Mouse (Mus musculus) neural tube, embryonic 11.5 days (tissue): ENCODE results near the gene Espl1. TPM values are rescaled to one million over a fixed set of nuclear protein-coding genes. Genes with fewer than 3 reads are reported as not detected.
A peak's percentile ranks its signal among the peaks of the same experiment; 100 is the strongest.

ENCODE experiments used
- ATAC-seq: fragments of 200-750 bp; cut with Nextera tagmentation; 2 replicates; pipeline ENCODE4 v1.8.0; 2017; ENCODE audit warnings: moderate number of reproducible peaks, mild to moderate bottlenecking, moderate TSS enrichment, moderate library complexity; ENCODE audit not compliant: insufficient read depth, low FRiP score, low TSS enrichment
- DNase-seq: peaks from one replicate; pipeline ENCODE4 v3.0.0-alpha.2; 2015; ENCODE audit warnings: low spot score
- H3K27ac ChIP-seq: fragments of 300-500 bp; sonication (generic); 2 replicates; pipeline ENCODE4 v1.5.1; 2014; ENCODE audit warnings: low read depth, mild to moderate bottlenecking, low read length
- H3K27me3 ChIP-seq: fragments of 300-500 bp; sonication (generic); 2 replicates; pipeline ENCODE4 v1.6.1; 2014; ENCODE audit warnings: mild to moderate bottlenecking, low read length, mixed read lengths; ENCODE audit not compliant: control insufficient read depth, insufficient read depth
- H3K36me3 ChIP-seq: fragments of 300-500 bp; sonication (generic); 2 replicates; pipeline ENCODE4 v1.6.1; 2014; ENCODE audit warnings: mild to moderate bottlenecking, low read length, moderate library complexity, mixed read lengths; ENCODE audit not compliant: control insufficient read depth, insufficient read depth
- H3K4me1 ChIP-seq: fragments of 300-500 bp; sonication (generic); 2 replicates; pipeline ENCODE4 v1.6.1; 2014; ENCODE audit warnings: low read length, mixed read lengths; ENCODE audit not compliant: control insufficient read depth, insufficient read depth
- H3K4me2 ChIP-seq: fragments of 300-500 bp; sonication (generic); 2 replicates; pipeline ENCODE4 v1.6.1; 2014; ENCODE audit warnings: low read depth, mild to moderate bottlenecking, moderate library complexity
- H3K4me3 ChIP-seq: fragments of 300-500 bp; sonication (generic); 2 replicates; pipeline ENCODE4 v1.5.1; 2014; ENCODE audit warnings: low read depth, low read length
- H3K9ac ChIP-seq: fragments of 300-500 bp; sonication (generic); 2 replicates; pipeline ENCODE4 v1.6.1; 2014; ENCODE audit warnings: mild to moderate bottlenecking, low read length
- H3K9me3 ChIP-seq: fragments of 300-500 bp; sonication (generic); 2 replicates; pipeline ENCODE4 v1.6.1; 2016; ENCODE audit warnings: low read length; ENCODE audit not compliant: control insufficient read depth
- WGBS: fragments of 180-500 bp; shearing (Covaris S2); extraction: QIAGEN DNeasy Blood & Tissue Kit; methylation state at CpG from one replicate; pipeline ENCODE4 v1.1.7; 2014; 5-methylcytosine and 5-hydroxymethylcytosine counted together
- polyA plus RNA-seq: library from polyadenylated mRNA; unstranded; fragments of >200 nt; fragmentation: Nextera tagmentation; extraction: Ambion mirVana; gene quantifications from 2 replicates; pipeline ENCODE4 v1.2.1, GENCODE M21; 2014

Espl1 gene
- polyA plus RNA-seq, 1 experiment from 2014 or later: 36.2 TPM

DNA sequence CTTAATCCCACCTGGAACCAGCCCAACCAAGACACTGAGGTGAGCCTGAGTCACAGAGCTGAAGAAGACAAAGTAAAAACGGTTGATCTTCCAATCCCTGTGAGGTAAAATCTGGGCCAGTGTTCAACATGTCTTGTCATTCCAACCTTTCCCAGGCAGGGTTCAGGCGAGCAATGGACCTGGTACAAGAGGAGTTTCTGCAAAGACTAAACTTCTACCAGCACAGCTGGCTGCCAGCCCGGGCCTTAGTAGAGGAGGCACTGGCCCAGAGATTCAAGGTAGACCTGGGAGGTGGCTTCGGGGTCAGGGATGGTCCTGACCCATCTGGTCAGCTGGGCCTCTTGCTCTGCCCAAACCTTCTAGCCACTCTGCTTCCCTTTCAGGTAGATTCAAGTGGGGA lies 40.9 kb downstream of the Espl1 start:
- no peak overlapping the region for H3K27ac ChIP-seq
- peaks cover 5% of the 10 kb centered on the region for H3K4me1 ChIP-seq
- DNase-seq (no peak), ATAC-seq (no peak)
- H3K9me3 ChIP-seq: no peaks in the 10 kb centered on the region
- 88% methylated on average over 4 of the region's 4 CpGs for WGBS
- H3K36me3 ChIP-seq: peaks cover 22% of the 10 kb centered on the region
- H3K9ac ChIP-seq: no peak overlapping the region
- no peak overlapping the region for H3K4me3 ChIP-seq
- H3K4me2 ChIP-seq: no peak overlapping the region
- H3K27me3 ChIP-seq: no peaks in the 10 kb centered on the region

DNA sequence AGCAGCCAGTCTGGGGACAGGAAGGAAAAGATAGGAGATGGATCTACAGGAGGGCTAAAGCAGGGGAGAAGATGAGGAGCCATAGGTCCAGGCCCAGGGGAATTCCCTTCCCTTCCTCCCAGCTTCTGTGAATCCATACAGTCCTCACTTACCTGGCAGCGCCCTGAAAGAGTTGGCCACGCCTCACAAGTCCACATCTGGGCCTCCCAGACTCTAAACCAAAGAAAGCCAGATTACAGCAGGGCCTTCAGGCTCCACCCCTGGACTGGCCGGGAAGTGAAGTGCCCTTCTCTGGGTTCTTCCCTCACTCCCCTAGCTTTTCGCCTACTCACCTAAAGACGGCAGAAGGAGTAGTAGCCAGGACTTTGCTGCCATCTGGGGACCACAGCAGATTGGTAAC lies 43.5 kb downstream of the Espl1 start:
- 71% methylated on average over 5 of the region's 5 CpGs for WGBS
- Histone ChIP-seq H3K4me1 (no peaks in the 10 kb centered on the region), H3K27me3 (no peaks in the 10 kb centered on the region), H3K27ac (no peak overlapping the region), H3K4me2 (no peak overlapping the region), H3K4me3 (no peak overlapping the region), H3K9ac (no peak overlapping the region), H3K36me3 (peaks cover 18% of the 10 kb centered on the region), H3K9me3 (no peaks in the 10 kb centered on the region)
- DNase-seq (no peak), ATAC-seq (no peak)

DNA sequence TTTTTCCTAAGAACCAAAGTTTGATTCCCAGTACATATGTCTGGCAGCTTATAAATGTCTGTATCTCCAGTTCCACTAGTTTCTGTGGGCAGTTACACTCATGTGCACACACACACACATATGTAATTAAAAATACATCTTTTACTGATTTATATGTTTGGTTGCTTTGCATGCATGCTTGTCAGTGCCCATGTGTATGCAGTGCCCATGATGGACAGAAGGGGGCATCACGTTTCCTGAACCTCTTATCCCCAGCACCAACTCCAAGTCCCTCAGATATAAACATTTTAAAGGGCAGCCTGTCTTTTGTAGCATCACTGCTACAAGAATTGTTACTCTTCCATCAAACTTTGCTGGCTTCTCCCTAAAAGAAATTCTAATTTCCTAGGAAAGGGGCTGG lies 45.5 kb downstream of the Espl1 start:
- H3K4me2 ChIP-seq: no peak overlapping the region
- H3K4me1 ChIP-seq: no peaks in the 10 kb centered on the region
- no peak for ATAC-seq
- no peaks in the 10 kb centered on the region for H3K9me3 ChIP-seq
- H3K36me3 ChIP-seq: peaks cover 16% of the 10 kb centered on the region
- 2% methylated on average over 1 of the region's 1 CpGs for WGBS
- H3K27ac ChIP-seq: no peak overlapping the region
- H3K9ac ChIP-seq: no peak overlapping the region
- no peaks in the 10 kb centered on the region for H3K27me3 ChIP-seq
- H3K4me3 ChIP-seq: no peak overlapping the region
- DNase-seq: peak; percentile 58

DNA sequence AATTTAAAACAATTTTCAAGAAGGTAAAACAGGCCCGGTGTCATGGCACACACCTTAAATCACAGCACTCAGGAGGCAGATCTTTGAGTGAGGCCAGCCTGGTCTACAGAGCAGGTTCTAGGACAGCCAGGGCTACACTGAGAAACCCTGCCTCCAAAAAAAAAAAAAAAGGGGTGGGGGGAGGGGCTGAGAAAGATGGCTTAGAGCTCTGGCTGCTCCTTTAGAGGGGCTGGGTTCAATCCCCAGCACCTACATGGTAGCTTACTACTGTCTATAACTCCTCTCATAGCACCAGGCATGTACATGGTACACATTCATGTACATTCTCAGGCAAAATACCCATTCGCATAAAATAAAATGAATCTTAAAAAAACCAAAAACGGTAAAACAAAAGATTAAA lies 48.4 kb downstream of the Espl1 start:
- H3K4me2 ChIP-seq: no peak overlapping the region
- ATAC-seq (no peak), DNase-seq (no peak)
- no peak overlapping the region for H3K27ac ChIP-seq
- H3K9ac ChIP-seq: no peak overlapping the region
- H3K27me3 ChIP-seq: no peaks in the 10 kb centered on the region
- WGBS: 94% methylated on average over 3 of the region's 3 CpGs
- peaks cover 4% of the 10 kb centered on the region; the same call in 1 of the 2 replicates for H3K36me3 ChIP-seq
- H3K4me1 ChIP-seq: no peaks in the 10 kb centered on the region
- no peak overlapping the region for H3K4me3 ChIP-seq
- H3K9me3 ChIP-seq: no peaks in the 10 kb centered on the region

DNA sequence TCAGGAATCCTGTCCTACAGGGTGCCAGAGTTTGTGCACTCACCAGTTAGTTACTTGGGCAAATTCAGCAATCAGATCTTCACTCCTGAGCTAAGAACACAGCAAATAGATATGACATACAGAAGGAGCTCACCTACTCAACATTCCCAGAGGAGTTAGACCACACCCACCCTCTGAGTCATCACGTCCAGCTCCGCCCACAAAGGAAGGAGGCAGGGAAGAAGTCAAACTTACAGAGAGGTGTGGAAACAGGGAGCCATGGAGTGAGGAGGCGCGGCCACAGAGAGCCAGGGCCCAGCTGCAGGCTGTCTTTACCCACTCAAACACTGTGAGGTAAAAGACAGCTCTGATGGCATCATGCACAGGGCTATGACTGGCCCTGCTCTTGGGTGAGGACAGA lies 50.4 kb downstream of the Espl1 start:
- 65% methylated on average over 4 of the region's 4 CpGs for WGBS
- ATAC-seq: no peak
- no peak overlapping the region for H3K4me2 ChIP-seq

DNA sequence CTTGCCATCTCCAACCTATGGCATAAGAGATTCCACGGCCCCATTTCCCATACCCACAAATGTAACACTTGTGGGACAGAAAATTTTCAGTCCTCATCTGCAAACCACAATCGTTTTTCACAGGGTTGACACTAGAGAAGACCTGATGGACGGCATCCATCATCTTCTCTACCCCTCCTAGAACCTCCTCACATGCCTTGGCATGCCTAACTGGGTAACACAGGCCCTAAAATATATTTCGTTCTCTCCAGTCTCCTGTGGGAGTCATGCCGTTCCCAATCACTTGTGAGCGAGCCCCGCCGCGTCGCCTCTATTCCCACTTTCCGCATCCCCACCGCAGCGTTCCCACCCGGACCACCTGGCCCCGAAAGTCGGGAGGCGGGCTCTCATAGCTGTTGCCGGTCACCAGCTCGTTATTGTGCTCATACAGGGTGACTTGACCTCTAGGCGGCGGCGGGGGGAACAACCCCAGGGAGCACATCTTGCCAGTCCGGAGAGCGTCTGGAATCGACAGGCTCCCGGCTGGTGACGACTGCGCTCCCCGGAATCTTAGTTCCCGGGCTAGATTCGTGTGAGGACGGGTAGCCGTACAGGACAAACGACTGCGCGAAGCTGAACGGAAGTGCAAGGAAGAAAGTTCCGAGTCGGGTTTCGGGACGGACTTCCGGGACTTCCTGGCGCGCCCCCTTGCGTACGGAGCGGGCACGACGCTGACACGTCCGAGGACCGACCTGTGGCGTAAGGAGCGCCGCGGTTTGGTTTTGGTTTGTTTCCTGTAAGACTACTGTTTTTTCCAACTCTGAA lies 54.3 kb downstream of the Espl1 start, which contains the start of gene Aaas:
Gene Aaas, minus strand, starts transcription at position 634 of the 804 bp plus-strand sequence.
- peak within 1 kb of the TSS; percentile 85 for H3K9ac ChIP-seq
- peaks cover 4% of the 10 kb centered on the region; the same call in 1 of the 2 replicates for H3K36me3 ChIP-seq
- H3K4me2 ChIP-seq: peak within 1 kb of the TSS; percentile 83
- DNase-seq (peak; percentile 98), ATAC-seq (peak; percentile 79)
- under 1% methylated on average over 56 of the region's 56 CpGs for WGBS
- no peaks in the 10 kb centered on the region for H3K27me3 ChIP-seq
- H3K9me3 ChIP-seq: no peaks in the 10 kb centered on the region
- H3K27ac ChIP-seq: peak within 1 kb of the TSS; percentile 44; the same call in 1 of the 2 replicates
- H3K4me3 ChIP-seq: peak within 1 kb of the TSS; percentile 80
- H3K4me1 ChIP-seq: peaks cover 8% of the 10 kb centered on the region

More for the DNA sequence above, 50.4 kb downstream of the Espl1 start:
- no peak overlapping the region for H3K4me3 ChIP-seq
- no peak overlapping the region; the same call in 1 of the 2 replicates for H3K9ac ChIP-seq
- DNase-seq: no peak
- H3K4me1 ChIP-seq: peaks cover 4% of the 10 kb centered on the region
- no peaks in the 10 kb centered on the region for H3K27me3 ChIP-seq
- H3K27ac ChIP-seq: no peak overlapping the region
- no peaks in the 10 kb centered on the region for H3K9me3 ChIP-seq
- H3K36me3 ChIP-seq: peaks cover 4% of the 10 kb centered on the region; the same call in 1 of the 2 replicates

DNA sequence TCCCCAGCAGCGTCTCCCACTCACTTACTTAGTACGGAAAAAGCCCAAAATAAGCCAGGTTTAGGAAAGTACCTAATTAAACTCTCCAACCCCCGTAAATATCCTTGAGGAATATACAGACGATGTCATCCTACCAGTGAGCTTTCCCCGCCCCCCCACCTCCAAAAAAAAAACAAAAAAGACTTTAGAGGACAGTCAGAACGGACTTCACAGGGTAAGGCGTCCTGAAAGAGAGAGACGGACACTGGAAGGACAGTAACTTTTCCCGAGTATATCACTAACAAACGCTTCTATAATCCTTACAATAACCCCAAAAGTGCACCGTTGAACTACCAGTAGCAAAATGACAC lies 54.9 kb downstream of the Espl1 start:
- H3K4me3 ChIP-seq: peak overlapping the region; percentile 80
- no peak overlapping the region for H3K27ac ChIP-seq
- WGBS: 11% methylated on average over 11 of the region's 11 CpGs
- H3K9ac ChIP-seq: peak overlapping the region; percentile 85; the same call in 1 of the 2 replicates
- ATAC-seq (no peak; the same call in 1 of the 2 replicates), DNase-seq (no peak)
- H3K4me2 ChIP-seq: peak overlapping the region; percentile 49
- H3K9me3 ChIP-seq: no peaks in the 10 kb centered on the region
- peaks cover 2% of the 10 kb centered on the region; the same call in 1 of the 2 replicates for H3K36me3 ChIP-seq
- H3K4me1 ChIP-seq: peaks cover 8% of the 10 kb centered on the region
- no peaks in the 10 kb centered on the region for H3K27me3 ChIP-seq

DNA sequence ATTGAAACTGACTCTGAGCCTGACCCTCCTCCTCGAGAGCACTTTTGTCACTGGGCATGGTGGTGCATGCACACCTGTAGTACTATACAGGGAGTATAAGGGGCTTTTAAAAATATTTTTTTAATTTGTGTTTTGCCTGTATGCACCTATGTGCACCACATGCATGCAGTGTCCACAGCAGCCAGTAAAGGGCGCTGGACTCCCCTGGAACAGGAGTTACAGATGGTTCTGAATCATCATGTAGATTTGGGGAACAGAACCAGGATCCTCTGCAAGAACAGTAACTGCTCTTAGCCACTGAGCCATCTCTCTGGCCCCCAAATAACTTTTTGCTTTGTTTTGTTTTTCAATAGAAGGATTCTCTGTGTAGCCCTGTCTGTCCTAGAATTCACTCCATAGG lies 56.1 kb downstream of the Espl1 start:
- no peak overlapping the region for H3K4me2 ChIP-seq
- H3K36me3 ChIP-seq: no peaks in the 10 kb centered on the region
- 65% methylated on average over 2 of the region's 2 CpGs for WGBS
- ATAC-seq: no peak
- no peak for DNase-seq
- H3K27ac ChIP-seq: no peak overlapping the region
- peaks cover 13% of the 10 kb centered on the region for H3K4me1 ChIP-seq
- H3K4me3 ChIP-seq: no peak overlapping the region
- H3K27me3 ChIP-seq: no peaks in the 10 kb centered on the region
- no peak overlapping the region for H3K9ac ChIP-seq
- no peaks in the 10 kb centered on the region for H3K9me3 ChIP-seq

DNA sequence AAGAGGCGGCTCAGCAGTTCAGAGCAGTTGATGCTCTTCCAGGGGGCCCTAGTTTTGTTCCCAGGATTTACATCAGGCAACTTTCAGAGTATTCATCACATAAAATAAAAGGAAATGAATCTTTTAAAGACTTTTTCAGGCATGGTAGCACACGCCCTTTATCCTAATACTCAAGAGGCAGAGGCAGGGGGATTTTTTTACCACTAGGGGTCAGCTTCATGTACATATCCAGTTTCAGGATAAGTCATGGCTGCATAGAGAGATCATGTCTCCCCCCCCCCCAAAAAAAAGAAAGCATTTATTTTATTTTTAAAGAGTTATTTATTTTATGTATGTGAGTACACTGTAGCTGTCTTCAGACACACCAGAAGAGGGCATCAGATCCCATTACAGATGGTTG lies 57.9 kb downstream of the Espl1 start:
- Histone ChIP-seq H3K4me2 (no peak overlapping the region), H3K36me3 (no peaks in the 10 kb centered on the region), H3K4me3 (no peak overlapping the region), H3K27ac (no peak overlapping the region), H3K4me1 (peaks cover 23% of the 10 kb centered on the region), H3K27me3 (peaks cover 11% of the 10 kb centered on the region), H3K9me3 (no peaks in the 10 kb centered on the region), H3K9ac (no peak overlapping the region)
- 90% methylated on average over 2 of the region's 2 CpGs for WGBS
- ATAC-seq: no peak
- DNase-seq: no peak
